Mouse (Mus musculus) mature B cell (primary cell): ENCODE measurements around the gene Lacc1.

ENCODE experiments used
- in situ Hi-C: fragments of 300-500 bp; cut with MboI; formaldehyde crosslinking; loops from 2 replicates; pipeline ENCODE4 v1.14.3; 2019

Lacc1 gene

GRCm38 (mm10) chr14:76979569-76979968, 57.1 kb downstream of the Lacc1 start:
- in situ Hi-C loops, result no loop called here
